ENCODE assay signal across 8 mouse cellular contexts in genomic region chr13:117958496-117959421, GRCm38 (mm10).
A peak's percentile ranks its signal among the peaks of the same experiment; 100 is the strongest.
DNase-seq lines count a peak whose midpoint lies in the region; ATAC-seq and TF ChIP-seq lines count a peak whose summit lies in the region.

No protein-coding gene starts in this region.

- H3K9me3 ChIP-seq in kidney, embryonic 15.5 days (replicated peaks): no peaks in the 10 kb centered on the region
- no peaks in the 10 kb centered on the region for H3K9me3 ChIP-seq in hindbrain, embryonic 12.5 days (replicated peaks)
- no peaks in the 10 kb centered on the region for H3K9me3 ChIP-seq in midbrain, postnatal 0 days (ENCODE audit: low read length)

- peak; percentile 98 for ATAC-seq in kidney, embryonic 15.5 days (replicated peaks; ENCODE audit: low FRiP score)
- ATAC-seq in hindbrain, embryonic 12.5 days (ENCODE audit: low FRiP score): peak; percentile 69
- ATAC-seq in midbrain, postnatal 0 days (ENCODE audit: low FRiP score): peak; percentile 49

- no peaks in the 10 kb centered on the region for H3K27me3 ChIP-seq in kidney, embryonic 15.5 days
- no peaks in the 10 kb centered on the region for H3K27me3 ChIP-seq in hindbrain, embryonic 12.5 days
- H3K27me3 ChIP-seq in midbrain, postnatal 0 days (ENCODE audit: insufficient read depth, low read length): no peaks in the 10 kb centered on the region

- H3K9ac ChIP-seq in kidney, embryonic 15.5 days: no peak overlapping the region
- H3K9ac ChIP-seq in hindbrain, embryonic 12.5 days: no peak overlapping the region
- H3K9ac ChIP-seq in midbrain, postnatal 0 days (replicated peaks; ENCODE audit: low read length, poor library complexity, severe bottlenecking): no peak overlapping the region

- H3K4me3 ChIP-seq in kidney, embryonic 15.5 days (replicated peaks): peak overlapping the region; percentile 32
- H3K4me3 ChIP-seq in hindbrain, embryonic 12.5 days: peak overlapping the region; percentile 13; the same call in 1 of the 2 replicates
- no peak overlapping the region for H3K4me3 ChIP-seq in midbrain, postnatal 0 days (ENCODE audit: low read depth, low read length)

- peak overlapping the region; percentile 57 for H3K4me2 ChIP-seq in kidney, embryonic 15.5 days
- H3K4me2 ChIP-seq in hindbrain, embryonic 12.5 days (replicated peaks): peak overlapping the region; percentile 36
- H3K4me2 ChIP-seq in midbrain, postnatal 0 days (ENCODE audit: low read depth, low read length, poor library complexity, severe bottlenecking): 0 out of 2 replicates have a peak overlapping the region, but pooled peaks have one; percentile 12

- peaks cover 9% of the 10 kb centered on the region; the same call in 1 of the 2 replicates for H3K4me1 ChIP-seq in kidney, embryonic 15.5 days
- no peaks in the 10 kb centered on the region for H3K4me1 ChIP-seq in hindbrain, embryonic 12.5 days
- no peaks in the 10 kb centered on the region for H3K4me1 ChIP-seq in midbrain, postnatal 0 days (ENCODE audit: insufficient read depth, low read length)

- WGBS in kidney, embryonic 15.5 days: 12% methylated on average over 18 of the region's 18 CpGs
- WGBS in hindbrain, embryonic 12.5 days: 10% methylated on average over 18 of the region's 18 CpGs
- WGBS in midbrain, postnatal 0 days: 13% methylated on average over 18 of the region's 18 CpGs

- no peak for DNase-seq in kidney, adult 9 months
- peak; percentile 59 to 76 for DNase-seq in cerebellum, postnatal 10 days
- DNase-seq in midbrain, postnatal 0 days (ENCODE audit: low spot score): peak; percentile 9
- DNase-seq in right cerebral cortex, postnatal 25 days: no peak
- DNase-seq in right cerebral cortex, adult 18-20 months: no peak
- no peak for DNase-seq in gastrocnemius, postnatal 4 days (ENCODE audit: low spot score in 2 of 2)

- H3K36me3 ChIP-seq in kidney, embryonic 15.5 days: no peaks in the 10 kb centered on the region
- no peaks in the 10 kb centered on the region for H3K36me3 ChIP-seq in hindbrain, embryonic 12.5 days
- H3K36me3 ChIP-seq in midbrain, postnatal 0 days (ENCODE audit: insufficient read depth, low read length): no peaks in the 10 kb centered on the region

- no peak overlapping the region for H3K27ac ChIP-seq in kidney, embryonic 15.5 days
- no peak overlapping the region for H3K27ac ChIP-seq in hindbrain, embryonic 12.5 days
- no peak overlapping the region for H3K27ac ChIP-seq in midbrain, postnatal 0 days (ENCODE audit: low read depth, low read length)

- no peak for TF ChIP-seq CTCF in midbrain, postnatal 0 days (IDR thresholded peaks at IDR 0.05)

Comparison
In these comparisons a context has a peak if more than half of its experiments do, and no peak if none do; other contexts are left out.
1. DNase-seq: peak in cerebellum, postnatal 10 days (2 of 2) and midbrain, postnatal 0 days (single experiment); none in kidney, adult 9 months (single experiment), right cerebral cortex, postnatal 25 days (single experiment), right cerebral cortex, adult 18-20 months (single experiment) and gastrocnemius, postnatal 4 days (0 of 2).
2. Peak in every context shown above with its lines, with median percentiles within 50 percentile points of each other: ATAC-seq and H3K4me2 ChIP-seq.